Mouse (Mus musculus) heart, postnatal 10 days (tissue): ENCODE measurements around the gene E2f6. TPM values are rescaled to one million over a fixed set of nuclear protein-coding genes. Genes with fewer than 3 reads are reported as not detected.

Experiments
- DNase-seq, 2 experiments: peaks; one replicate each; pipeline ENCODE4 v3.0.0; 2021
- intact Hi-C: fragments of 180-260 bp; cut with DNase I; formaldehyde crosslinking; loops from one replicate; pipeline ENCODE4 v1.15.1; 2025
- total RNA-seq, 2 experiments: library from RNA; stranded (reverse); gene quantifications; 2 replicates each; pipeline ENCODE4 v1.2.3; 2021

E2f6 gene
- total RNA-seq, 2 experiments from 2014 or later = 52.7 to 58.7 TPM

DNA sequence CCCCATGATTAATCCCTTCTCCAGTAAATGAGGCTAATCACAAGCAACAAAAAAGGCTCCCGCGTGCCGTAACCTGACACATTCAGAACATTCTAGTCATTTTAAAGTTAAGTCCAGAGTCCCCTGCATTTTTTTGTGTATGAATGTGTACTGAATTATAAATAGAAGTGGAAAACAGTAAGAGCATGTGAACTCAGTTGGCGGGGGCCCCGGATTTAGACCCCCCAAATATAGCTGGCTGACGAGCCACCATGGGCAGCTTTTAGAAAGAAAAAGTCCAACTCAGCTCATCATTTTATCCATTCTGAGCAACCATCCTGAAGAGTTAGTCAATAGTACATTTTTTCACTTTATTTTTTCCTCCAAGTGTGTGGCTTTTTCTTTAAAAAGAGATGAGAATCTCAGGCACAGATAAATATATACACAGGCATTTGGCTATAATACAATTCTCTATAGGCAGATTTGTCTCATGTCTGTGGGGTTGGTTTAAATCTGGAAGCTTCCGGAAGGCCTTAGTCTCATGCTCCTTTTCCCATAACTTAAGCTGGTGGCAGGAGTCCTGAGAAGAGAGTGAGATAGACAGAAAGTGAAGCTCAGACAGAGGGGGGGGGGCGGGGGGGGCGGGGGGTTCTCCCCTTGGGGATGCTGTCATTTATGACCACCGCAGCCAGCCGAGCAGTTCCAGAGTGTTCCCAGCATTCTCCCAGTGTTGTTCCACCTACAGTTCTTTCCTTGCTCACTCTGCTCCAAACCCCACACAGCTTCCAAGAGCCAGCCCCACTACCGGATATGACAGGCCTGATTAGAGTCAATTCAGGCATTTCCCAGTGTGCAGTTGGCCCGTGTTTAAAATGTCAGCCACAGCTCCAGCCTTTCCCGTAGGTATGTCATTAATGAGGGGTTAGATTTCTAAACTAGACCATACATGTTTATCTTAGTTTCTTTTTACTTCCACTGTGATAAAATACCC is 34.1 kb downstream of the E2f6 start:
- intact Hi-C loops = no loop called here
- peak; percentile 67 to 70 for DNase-seq

DNA sequence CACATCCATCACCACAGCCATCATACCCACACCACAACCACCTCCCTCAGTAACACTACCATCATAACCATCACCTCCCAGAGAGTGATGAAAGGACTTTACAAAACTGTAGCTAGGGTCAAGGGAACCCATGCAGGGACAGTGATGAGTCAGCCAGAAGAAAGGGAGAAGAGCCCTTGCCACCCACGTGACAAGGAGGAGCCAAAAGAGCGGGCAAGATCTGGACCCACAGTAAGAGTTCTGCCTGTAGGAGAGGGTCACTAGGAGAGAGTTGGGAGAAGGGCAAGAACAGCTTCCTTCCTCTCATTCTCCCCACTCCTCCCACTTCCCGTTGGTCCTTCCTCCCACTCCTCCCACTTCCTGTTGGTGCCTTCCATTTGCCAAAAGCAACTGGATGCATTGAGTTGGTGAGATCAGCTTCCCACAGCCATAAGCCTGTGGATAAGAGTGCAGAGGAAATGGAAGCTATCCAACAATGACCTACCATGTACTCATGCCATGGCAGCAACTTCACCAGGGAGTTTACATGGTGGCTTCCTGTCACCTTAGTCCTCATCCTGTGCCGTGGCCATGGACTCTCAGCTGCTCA is 36.5 kb downstream of the E2f6 start:
- peak in 1 of 2 experiments; percentile 41 for DNase-seq
- intact Hi-C loops = no loop called here

DNA sequence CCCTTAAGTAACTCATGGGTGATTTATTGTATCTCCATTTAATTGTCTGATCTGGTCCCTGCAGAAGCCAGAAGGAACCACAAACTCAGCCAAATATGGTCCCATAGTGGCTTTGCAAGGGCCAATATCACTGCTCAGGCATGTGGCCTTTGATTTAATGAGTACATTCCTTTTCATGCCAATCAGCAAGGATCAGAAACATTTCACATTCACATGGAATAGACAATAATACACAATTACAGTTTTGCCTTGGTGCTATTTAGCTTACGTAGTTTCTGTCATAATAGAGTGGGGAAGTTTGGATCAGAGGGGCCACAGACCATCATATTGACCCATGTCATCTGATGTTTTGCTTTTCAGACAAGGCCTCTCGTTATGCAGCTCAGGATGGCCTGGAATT is 37.7 kb downstream of the E2f6 start:
- DNase-seq = no peak
- intact Hi-C loops = no loop called here

DNA sequence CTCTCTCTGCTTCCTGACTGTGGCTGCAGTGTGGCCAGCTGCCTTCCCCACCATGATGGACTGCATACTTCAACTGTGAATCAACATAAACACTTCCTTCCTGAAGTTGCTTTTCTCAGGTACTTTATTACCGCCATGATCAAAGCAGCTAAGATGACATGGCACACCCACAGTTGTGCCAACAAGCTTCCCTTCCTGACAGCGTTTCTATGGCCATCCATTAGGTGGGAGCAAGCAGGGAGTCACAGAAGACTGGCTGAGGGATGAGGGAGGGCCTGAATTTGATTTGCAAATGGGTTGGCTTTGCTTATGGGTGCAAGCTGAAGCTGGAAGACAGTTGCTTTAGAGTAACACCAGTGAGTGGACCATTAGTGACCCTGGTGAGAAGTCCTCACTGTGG is 39.1 kb downstream of the E2f6 start:
- no peak for DNase-seq
- intact Hi-C loops = loop anchor here (5.0 kb wide), 1 partner anchor 42 kb away; the partner anchor contains the start of gene Rock2

DNA sequence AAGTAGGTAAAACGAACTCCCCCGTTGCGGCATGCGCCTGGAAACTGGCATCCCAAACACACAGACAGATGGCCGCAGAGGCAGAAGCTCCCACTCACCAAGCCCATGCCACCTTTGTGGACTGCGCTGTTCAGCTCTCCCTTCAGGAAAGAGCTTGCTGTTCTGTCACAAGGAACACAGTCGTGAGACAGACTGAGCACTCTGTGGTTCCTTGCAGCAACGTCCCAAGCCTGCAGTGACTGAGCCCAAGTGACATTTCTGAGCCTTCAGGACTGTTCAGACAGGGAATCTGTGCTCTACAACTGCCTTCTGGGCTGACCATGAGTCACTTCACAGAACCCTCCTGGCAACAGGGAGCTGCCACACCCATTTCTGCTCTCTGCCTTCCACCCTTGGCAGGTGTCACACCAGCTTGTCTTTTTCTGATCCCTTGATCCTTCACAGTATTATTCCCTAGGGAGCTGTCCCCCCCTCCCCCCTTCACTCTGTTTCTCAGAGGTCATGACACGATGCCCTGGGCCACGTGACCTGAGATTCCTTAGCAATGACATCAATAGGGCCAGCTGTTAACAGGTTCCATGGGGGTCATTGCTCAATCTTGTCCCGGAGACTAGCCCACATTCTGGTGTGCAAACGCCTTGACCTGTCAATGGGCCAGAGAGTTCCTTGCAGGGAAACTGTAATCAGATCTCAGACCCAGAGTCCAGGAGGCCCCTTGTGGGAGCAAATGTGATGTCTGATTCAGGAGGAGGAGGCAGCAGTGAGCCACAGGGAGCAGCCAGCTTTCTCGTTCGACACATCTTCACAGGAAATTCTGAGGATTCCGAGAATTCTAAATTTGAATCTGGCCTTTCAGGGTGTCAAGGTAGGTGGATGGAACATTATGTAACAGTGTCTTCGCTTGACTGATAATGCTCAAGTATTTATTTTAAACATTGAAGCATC is 39.9 kb downstream of the E2f6 start:
- DNase-seq = peak; percentile 67 to 74
- intact Hi-C loops = loop anchor here (5.0 kb wide), 1 partner anchor 42 kb away; the partner anchor contains the start of gene Rock2

DNA sequence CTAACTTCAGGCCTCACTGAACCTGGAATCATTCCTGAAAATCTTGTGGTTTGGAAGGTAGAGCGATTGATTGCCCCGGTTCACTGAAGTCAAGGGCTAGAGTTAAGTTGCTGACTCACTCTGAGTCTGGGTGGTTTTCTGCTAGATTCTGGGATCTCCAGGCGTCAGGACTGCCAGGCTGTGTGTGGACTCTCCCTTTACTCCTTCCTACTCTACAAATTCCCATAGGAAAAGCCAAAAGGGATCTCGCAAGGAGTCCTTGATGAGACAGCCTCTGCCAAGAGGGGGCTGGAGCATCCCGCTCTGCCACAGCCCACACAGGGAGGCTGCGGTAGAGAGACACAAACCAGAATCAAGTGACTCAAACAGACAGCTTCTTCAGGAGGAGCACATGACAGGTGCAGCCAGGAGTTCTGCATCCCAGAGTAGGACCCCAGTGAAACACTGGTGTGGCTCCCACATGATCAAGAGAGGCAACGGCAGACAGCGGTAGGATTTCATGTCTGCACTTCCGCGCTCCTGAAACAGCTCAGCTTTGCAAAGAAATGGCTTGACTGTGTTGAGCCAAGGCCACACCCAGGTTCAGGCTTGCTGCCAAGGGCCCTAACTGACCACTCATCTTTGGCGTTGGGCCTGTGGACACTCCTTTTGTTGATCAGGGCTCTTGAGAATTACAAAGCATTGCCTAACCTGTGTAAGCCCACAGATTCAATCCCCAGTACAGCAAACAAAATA is 42.8 kb downstream of the E2f6 start:
- intact Hi-C loops = loop anchor here (5.0 kb wide), 1 partner anchor 39 kb away; the partner anchor contains the start of gene Rock2
- DNase-seq = peak; percentile 80 to 89

DNA sequence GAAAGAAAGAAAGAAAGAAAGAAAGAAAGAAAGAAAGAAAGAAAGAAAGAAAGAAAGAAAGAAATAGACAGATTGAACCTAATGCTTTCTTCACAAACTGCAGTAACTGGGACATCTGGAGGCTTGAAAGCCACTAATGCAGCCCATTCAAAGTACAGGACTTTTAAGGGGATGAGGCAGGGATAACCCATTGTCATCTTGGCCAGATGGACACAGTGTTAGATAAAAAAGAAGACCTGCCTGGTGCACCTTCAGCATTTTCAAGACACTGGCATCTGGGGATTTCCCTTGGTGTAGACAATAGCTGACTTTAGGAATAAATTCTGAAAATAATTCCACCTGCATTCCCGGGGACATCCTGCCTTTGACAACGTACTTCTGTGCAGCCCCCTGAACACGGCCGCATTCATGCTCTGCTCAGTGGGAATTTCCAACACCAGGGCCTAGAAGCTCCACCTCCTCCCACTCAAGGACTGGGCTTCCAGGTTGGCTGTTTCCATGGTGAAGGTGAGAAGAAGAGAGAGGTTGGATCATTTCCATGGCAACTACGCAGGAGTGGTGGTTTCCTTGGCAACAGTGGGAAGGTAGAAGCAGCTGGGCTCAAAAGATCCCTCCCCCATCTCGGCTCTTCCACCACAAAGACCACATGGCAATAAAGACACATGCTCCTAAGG is 45.0 kb downstream of the E2f6 start:
- intact Hi-C loops = no loop called here
- DNase-seq = no peak

DNA sequence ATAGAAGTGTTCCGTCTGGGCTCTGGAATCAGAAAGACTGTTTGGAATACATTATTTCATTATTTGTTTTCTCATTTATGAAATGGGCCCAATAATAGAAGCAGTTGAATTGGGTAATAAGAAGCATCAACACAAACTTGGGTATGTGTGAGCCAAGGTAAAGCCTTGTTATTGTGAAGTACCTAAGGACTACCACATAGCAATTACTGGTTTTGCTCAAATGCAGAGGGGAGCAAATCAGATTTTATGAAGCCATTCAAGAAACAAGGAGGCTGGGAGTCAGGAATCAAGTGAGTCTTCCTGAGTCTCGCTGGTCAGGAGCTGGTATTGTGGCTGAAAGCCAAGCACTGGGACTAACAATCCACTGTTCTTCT is 45.5 kb downstream of the E2f6 start:
- intact Hi-C loops = no loop called here

DNA sequence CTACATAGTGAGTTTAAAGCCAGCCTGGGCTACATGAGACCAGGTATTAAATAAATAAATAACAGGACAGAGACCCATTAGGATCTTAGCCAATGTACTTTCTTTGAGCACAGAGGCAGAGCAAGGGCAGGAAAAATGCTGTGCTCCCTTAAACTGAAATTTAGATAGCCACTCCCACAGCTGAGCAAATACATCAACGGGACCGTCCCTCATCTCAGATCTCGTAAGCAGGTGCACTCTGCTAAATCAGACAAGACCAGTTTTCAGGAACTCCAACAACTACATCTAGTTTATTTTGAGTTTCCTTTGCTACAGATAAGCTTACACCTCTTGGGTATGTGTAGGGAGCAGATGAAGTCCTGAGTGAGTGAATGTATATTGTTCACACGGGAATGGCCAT is 47.3 kb downstream of the E2f6 start:
- intact Hi-C loops = no loop called here
- no peak for DNase-seq

More for the DNA sequence above, 45.5 kb downstream of the E2f6 start:
- no peak for DNase-seq

DNA sequence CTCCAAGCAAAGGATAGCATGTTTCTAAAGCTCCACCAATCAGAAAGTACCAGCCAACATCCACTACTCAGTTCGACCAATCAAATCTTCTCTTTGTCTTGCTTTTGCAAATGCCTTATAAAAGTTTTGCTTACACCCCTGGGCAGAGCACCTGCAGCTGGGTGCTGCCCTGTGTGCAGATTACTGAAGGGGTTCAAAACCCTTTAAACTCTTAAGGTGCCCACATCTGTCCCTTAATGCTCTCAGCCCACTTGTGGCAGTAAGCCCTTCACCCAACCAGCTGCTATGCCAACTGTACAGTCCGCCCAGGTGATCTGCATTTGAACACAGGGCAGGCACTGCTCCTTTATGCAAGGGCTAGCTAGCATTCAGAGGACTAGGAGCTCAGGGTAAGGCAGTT is 49.0 kb downstream of the E2f6 start:
- no peak for DNase-seq
- intact Hi-C loops = no loop called here

DNA sequence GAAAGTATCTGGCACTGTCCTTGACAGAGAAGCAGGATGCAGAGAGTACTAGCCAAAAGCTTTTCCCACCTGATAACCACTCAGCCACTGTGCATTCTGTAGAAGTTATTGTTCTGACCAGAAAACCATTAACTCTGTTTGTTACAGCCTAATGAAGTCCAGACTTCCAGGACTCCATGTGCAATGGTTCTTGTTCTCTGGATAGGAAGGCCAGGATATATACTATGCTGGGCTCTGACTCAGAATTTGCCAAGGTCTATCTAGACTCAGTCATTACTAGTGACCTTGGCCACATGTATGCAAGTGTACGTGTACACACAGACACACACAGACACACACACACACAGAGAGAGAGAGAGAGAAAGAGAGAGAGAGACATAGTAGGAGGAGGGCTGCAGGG is 49.8 kb downstream of the E2f6 start:
- intact Hi-C loops = no loop called here
- no peak for DNase-seq

DNA sequence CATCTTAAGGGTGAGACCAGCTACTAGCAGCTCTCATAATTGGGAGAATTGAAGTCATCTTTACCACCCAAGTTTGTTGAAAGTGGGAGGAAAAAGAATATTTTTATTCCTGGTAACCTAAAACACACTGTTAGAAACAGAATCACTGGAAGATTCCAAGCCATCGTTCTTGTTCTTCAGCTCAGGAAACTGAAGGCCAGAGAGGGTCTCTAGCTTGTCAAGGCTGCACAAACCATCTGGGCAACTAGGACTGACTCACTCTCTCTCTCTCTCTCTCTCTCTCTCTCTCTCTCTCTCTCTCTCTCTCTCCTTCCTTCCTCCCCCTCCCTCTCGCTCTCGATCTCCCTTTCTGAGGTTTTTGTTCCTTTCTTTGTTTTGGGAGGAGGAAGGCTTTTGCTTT is 50.2 kb downstream of the E2f6 start:
- intact Hi-C loops = no loop called here
- no peak for DNase-seq

DNA sequence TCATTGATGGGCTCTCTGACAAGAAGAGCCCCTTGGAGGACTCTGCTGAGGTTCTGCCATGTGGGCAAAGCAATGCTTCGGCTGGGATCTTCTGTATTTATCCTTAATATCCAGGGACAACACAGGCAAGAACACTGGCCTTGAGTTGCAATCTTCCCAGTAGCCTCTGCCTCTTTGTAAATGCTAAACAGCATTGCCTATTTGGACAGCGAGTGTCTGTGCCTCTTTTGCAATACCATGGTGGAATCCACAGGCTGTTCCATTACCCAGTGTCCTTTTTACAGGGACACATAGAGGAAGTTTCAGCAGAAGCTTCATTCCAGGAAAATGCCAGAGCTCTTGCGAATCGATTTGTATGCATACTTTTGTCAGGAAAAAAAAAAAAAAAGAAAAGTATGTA is 53.7 kb downstream of the E2f6 start:
- DNase-seq = no peak
- intact Hi-C loops = no loop called here

DNA sequence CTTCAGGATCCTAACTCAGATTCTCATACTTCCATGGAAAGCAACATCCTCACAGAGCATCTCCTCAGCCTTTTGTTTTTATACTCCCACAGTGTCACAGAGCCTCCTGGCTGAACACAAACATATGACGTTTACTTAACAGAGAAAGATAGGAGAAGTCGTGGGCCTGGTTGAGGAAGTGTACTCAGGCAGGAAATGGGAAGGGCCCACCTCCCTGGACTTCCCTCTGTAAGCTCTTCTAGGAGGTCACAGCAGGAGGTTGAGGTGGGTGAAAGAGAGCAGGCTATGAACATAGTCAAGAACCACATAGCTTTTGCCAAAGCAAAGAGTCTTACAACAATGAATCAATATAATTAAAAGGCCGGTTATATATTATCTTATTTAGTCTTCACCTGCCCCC is 55.1 kb downstream of the E2f6 start:
- no peak for DNase-seq
- intact Hi-C loops = no loop called here

DNA sequence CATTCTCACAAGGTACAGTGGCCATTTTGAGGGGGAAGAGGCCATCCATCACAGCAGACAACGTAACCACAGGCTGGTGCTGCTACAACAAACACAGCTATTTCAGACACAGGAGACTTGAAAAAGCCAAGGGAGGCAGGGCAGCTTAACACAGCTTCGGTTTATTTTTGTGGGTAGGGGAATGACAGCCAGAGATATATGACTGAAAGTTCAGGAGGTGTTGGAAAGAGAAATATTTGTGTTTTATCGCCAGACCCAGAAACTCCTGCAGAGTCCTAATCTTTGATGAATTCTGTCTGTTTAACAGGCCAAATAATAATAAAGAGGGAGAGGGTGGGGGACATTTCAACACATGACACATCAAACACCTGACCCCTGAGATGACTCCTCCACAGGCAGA is 55.7 kb downstream of the E2f6 start:
- intact Hi-C loops = no loop called here

DNA sequence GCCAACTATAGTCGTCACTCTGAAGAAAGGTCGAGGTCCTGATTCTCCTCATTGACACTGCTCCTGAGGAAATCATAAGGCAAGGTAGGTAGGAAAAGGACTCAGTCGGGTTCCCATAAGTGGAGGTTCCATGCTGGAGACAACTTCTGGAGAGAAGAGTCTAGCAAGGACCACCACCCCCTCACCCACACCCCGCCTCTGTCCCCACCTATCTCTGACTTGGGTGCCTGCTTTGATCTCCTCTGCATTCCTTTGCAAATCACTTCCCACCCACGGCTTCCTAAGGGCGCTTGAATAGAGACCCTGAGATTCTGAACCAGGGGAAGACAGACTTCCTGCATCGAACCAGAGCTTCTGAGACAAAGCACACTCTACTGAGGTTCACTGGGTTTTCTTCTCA is 56.5 kb downstream of the E2f6 start:
- intact Hi-C loops = no loop called here
- no peak for DNase-seq

More for the DNA sequence above, 55.7 kb downstream of the E2f6 start:
- DNase-seq = no peak

DNA sequence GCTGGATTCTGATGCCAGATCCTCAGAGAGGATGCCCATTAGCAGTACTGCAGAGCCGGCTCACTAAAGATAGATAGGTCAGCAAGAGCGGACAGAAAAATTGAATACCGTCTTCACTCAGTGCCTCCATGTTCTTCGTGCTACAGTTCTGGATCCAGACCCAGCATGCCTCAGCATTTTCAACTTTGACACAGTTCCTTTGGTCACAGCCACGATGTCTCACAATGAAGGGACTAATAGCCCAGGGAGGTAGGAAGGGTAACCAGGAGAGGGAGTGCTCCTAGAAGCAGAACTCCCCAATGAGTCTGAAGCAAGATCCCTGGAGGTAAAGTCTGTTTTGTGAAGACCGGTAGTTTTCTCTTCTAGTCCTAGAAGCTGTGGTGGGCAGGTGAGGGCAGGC is 57.9 kb downstream of the E2f6 start:
- intact Hi-C loops = loop anchor here (2.0 kb wide), 1 partner anchor 32 kb away; no protein-coding TSS in a partner anchor

DNA sequence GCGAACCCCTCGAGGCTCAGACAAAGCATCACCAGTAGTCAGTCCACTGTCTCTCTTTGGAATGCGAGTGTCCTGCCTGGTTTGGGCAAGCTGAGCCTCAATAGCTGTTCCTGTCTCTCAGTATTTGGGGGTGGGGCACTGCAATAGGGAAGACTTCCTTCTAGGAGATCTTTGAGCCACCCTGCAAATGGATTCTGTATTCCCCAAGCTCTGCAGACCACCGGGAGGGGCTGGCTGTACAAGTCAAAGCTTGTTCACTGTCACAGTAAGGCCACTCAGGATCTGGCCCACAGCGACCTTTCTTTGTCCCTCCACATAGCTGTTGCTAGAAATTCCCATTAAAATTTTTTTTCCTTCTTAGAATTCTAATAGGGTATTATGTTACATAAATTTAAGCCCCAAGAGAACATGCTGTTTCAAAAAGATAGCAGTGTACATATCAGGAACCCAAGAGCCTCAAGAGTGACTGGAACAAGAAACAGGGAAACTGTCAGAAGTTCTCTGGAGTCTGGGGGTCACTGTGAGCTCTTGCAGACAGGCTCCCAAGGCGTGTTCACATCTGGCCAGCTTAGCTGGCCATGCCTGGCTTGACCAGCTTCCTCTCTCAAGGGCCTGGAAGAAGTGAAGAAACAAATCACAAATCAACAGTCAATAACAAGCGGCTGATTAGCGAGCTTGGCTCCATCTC is 58.5 kb downstream of the E2f6 start:
- DNase-seq = no peak
- intact Hi-C loops = loop anchor here (2.0 kb wide), 1 partner anchor 32 kb away; no protein-coding TSS in a partner anchor

More for the DNA sequence above, 57.9 kb downstream of the E2f6 start:
- DNase-seq = no peak
